Mouse (Mus musculus) small intestine, adult 2 months (tissue): ENCODE data around the gene Gm853. TPM values are rescaled to one million over a fixed set of nuclear protein-coding genes. Genes with fewer than 3 reads are reported as not detected.
A peak's percentile ranks its signal among the peaks of the same experiment; 100 is the strongest.

ENCODE experiments used
- H3K27ac ChIP-seq: fragments of 200-500 bp; 2 replicates; pipeline ENCODE4 v1.5.1; 2012; ENCODE audit warnings: low read depth, low read length, control low read depth, inconsistent platforms; ENCODE audit not compliant: insufficient read depth
- H3K27me3 ChIP-seq: fragments of 200-500 bp; 2 replicates; pipeline ENCODE4 v1.6.1; 2012; ENCODE audit warnings: mild to moderate bottlenecking, moderate library complexity, low read length, inconsistent platforms; ENCODE audit not compliant: control insufficient read depth, insufficient read depth
- H3K36me3 ChIP-seq: fragments of 200-500 bp; 2 replicates; pipeline ENCODE4 v1.6.1; 2012; ENCODE audit warnings: mild to moderate bottlenecking, low read length, control low read depth, inconsistent platforms; ENCODE audit not compliant: control insufficient read depth, insufficient read depth
- H3K4me1 ChIP-seq: fragments of 200-500 bp; 2 replicates; pipeline ENCODE4 v1.6.1; 2012; ENCODE audit warnings: low read length, inconsistent platforms, mixed read lengths; ENCODE audit not compliant: control insufficient read depth, insufficient read depth, insufficient read length
- H3K4me3 ChIP-seq: fragments of 200-500 bp; 2 replicates; pipeline ENCODE4 v1.5.1; 2012; ENCODE audit warnings: low read depth, mild to moderate bottlenecking, control low read depth, inconsistent platforms, low read length, moderate library complexity
- CTCF ChIP-seq: fragments of 200-500 bp; IDR thresholded peaks from 2 replicates; pipeline ENCODE4 v1.5.1; 2012; ENCODE audit warnings: low read depth, mild to moderate bottlenecking, control low read depth, inconsistent platforms, low read length, moderate library complexity, mixed read lengths; ENCODE audit not compliant: insufficient replicate concordance, insufficient read length; ENCODE audit errors: extremely low read depth
- POLR2A ChIP-seq: fragments of 200-500 bp; IDR thresholded peaks from 2 replicates; pipeline ENCODE4 v1.6.1; 2012; ENCODE audit warnings: low read depth, mild to moderate bottlenecking, control low read depth, inconsistent platforms, low read length, moderate library complexity
- WGBS: fragments of 180-500 bp; shearing (Covaris S2); methylation state at CpG from one replicate; pipeline ENCODE4 v1.1.7; 2018; 5-methylcytosine and 5-hydroxymethylcytosine counted together
- polyA plus RNA-seq: library from polyadenylated mRNA; depleted of rRNA; stranded (reverse); fragments of >200 nt; gene quantifications from 2 replicates; pipeline ENCODE4 v1.2.3, GENCODE M21; 2012; rRNA removed

Gm853 gene
- polyA plus RNA-seq, 1 experiment, result not detected

DNA sequence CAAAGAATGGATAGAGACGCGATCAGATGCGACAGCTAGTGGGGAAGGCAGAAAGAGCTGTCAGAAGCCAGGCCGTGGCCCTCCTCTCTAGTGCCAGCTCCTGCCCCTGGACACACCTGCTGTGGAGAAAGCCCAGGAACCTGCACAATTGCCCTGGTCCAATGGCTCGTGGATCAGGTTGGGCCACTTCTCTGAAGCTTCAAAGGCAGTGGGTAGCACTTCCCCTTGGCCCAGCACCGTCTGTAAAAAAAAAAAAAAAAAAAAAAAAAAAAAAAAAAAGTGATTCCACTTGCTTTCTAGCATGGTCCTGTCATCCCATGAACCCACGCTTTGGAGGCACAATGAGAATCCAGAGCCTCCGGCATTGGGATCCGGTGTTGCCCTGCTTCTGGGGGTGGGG is 54.4 kb downstream of the Gm853 start:
- Histone ChIP-seq H3K27ac (0 out of 2 replicates have a peak overlapping the region, but pooled peaks have one; percentile 20), H3K4me1 (peaks cover 33% of the 10 kb centered on the region), H3K27me3 (no peaks in the 10 kb centered on the region), H3K36me3 (peaks cover 14% of the 10 kb centered on the region), H3K4me3 (peak overlapping the region; percentile 15; the same call in 1 of the 2 replicates)
- TF ChIP-seq POLR2A (no peak), CTCF (no peak)
- WGBS, result 34% methylated on average over 9 of the region's 9 CpGs

DNA sequence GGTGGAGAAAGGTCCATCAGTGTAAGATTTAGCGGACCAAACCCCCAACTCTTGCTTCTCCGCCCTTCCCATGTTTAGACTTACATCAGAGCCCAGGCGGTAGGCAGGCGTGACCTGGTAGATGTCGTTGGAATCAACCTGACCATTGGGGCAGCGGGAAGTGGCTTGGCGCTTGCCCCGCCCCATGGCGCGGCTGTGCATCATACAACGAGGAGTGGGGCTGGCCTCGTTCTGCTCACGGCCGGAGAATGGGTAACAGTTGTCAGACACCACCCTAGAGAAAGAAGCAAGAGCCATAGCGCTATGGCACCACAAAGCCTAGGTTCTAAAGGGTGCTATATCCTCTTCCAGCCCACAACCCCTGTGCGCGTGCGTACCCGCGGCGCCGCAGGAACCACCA is 54.9 kb downstream of the Gm853 start:
- H3K27me3 ChIP-seq, result no peaks in the 10 kb centered on the region
- H3K27ac ChIP-seq, result no peak overlapping the region
- peaks cover 14% of the 10 kb centered on the region for H3K36me3 ChIP-seq
- no peak overlapping the region for H3K4me3 ChIP-seq
- 73% methylated on average over 22 of the region's 22 CpGs for WGBS
- TF ChIP-seq POLR2A, result no peak
- H3K4me1 ChIP-seq, result peaks cover 31% of the 10 kb centered on the region

DNA sequence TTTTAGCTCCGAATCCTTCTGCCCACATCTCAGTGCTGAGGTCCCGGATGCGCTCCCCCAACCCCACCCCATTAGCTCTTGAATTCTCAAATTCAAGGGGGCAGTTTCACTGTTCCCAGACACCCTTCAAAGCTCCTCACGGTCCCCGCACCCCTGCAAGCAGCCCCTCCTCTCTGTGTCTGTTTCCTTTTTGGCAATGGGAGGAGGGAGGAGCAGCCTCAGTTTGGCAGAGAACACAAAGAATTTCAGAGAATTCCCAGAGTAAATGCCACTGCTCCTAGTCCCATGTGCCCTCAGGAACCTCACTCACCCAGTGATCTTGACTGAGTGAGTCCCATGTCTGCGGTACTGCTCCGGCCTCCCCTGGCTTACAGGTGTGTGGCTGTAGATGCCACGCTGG is 55.6 kb downstream of the Gm853 start:
- Histone ChIP-seq H3K4me1 (peaks cover 30% of the 10 kb centered on the region), H3K36me3 (peaks cover 14% of the 10 kb centered on the region), H3K4me3 (no peak overlapping the region), H3K27ac (no peak overlapping the region), H3K27me3 (no peaks in the 10 kb centered on the region)
- TF ChIP-seq CTCF (no peak), POLR2A (no peak)
- 83% methylated on average over 8 of the region's 8 CpGs for WGBS

DNA sequence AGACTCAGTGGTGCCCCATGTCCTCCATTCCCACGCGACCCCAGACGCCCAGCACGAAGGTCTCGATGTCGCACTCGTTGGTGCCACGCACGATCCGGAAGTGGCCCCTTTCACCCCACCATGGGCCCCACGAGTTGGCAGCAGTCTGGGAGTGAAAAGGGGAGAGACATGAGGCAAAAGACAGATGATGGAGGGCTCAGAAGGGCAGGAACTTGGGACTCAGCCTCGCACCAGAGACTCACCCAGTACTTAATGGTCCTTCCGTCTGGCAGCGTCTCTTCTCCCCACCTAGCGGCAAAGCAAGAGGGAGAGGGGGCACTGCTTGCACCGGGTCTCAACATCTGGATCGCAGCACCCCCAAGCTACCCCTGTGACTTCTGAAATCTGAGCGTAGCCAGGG is 56.1 kb downstream of the Gm853 start:
- peaks cover 30% of the 10 kb centered on the region for H3K4me1 ChIP-seq

DNA sequence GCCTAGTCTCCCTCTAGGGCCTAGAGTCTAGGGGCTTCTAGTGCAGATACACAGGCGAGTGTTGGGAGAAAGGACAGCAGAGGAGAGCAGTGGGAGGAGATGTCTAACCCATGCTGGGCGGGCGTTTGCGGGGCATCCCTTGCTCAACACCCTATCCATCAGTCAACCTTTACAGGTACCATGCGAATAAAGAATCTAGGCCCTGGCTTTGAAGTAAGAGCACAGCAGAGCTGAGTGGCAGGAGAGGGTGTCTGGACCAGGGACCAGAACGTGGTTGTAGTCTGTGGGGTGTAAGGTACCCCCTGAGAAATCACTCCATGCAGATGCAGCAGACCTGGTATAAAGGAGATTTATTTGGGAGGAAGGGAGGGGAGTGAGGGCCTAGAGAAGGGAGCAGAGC is 58.1 kb downstream of the Gm853 start:
- Histone ChIP-seq H3K27me3 (no peaks in the 10 kb centered on the region), H3K4me1 (peaks cover 18% of the 10 kb centered on the region), H3K4me3 (no peak overlapping the region), H3K36me3 (peaks cover 12% of the 10 kb centered on the region), H3K27ac (no peak overlapping the region)
- TF ChIP-seq CTCF (no peak), POLR2A (no peak)
- WGBS, result 93% methylated on average over 6 of the region's 6 CpGs

More for the DNA sequence above, 56.1 kb downstream of the Gm853 start:
- no peak overlapping the region for H3K4me3 ChIP-seq
- no peak for TF ChIP-seq POLR2A
- TF ChIP-seq CTCF, result no peak
- WGBS, result 95% methylated on average over 18 of the region's 18 CpGs
- peaks cover 12% of the 10 kb centered on the region for H3K36me3 ChIP-seq
- H3K27me3 ChIP-seq, result no peaks in the 10 kb centered on the region
- no peak overlapping the region for H3K27ac ChIP-seq

DNA sequence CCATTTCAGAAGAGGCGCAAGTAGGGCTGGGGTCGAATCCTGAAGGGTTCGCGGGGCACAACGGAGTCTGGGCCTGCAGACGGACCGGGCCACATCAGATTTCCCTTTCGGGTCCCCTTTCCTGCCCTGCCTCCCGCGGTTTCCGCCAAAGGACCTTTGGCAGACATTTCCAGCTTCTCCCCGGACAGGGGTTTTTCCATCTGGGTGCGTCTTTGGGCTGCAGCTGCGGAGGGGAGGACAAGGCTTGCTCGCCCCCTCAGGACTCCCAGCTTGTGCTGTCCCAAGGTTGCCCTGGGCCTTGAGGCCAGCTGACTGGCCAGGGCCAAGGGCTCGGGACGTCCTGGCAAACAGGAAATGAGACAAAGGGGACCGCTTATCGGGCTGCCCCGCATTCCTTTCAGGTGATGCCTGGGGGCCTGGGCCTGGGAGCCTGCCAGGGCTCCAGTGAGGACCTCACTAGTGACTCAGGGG is 58.8 kb downstream of the Gm853 start:
- TF ChIP-seq CTCF (no peak), POLR2A (no peak)
- Histone ChIP-seq H3K4me1 (peaks cover 11% of the 10 kb centered on the region), H3K27ac (no peak overlapping the region), H3K36me3 (peaks cover 12% of the 10 kb centered on the region), H3K4me3 (peak overlapping the region; percentile 31), H3K27me3 (no peaks in the 10 kb centered on the region)
- 52% methylated on average over 20 of the region's 20 CpGs for WGBS

DNA sequence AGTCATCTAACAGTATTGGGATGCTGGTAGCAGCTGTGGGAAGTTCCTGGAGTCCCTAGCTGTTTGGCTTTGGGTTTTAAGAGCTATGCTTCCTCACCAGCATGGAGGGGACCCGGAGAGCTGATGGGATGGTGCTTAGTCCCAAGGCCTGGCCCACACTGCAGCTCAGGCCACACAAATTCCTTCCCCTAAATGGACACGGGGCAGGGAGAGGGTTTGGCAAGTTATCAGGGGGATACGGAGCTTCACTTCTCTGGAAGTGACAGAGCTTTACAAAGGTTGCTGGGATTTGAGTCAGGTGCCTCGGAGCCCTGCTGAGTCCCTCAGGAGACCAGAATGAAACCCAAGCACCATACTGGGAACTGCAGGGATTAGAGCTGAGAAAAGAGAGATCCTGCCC is 60.9 kb downstream of the Gm853 start:
- no peak for TF ChIP-seq CTCF
- no peak for TF ChIP-seq POLR2A
- H3K4me3 ChIP-seq, result no peak overlapping the region
- 63% methylated on average over 4 of the region's 4 CpGs for WGBS
- peak overlapping the region; percentile 38; the same call in 1 of the 2 replicates for H3K27ac ChIP-seq
- peaks cover 2% of the 10 kb centered on the region for H3K4me1 ChIP-seq
- H3K27me3 ChIP-seq, result no peaks in the 10 kb centered on the region
- peaks cover 10% of the 10 kb centered on the region for H3K36me3 ChIP-seq

Other genes with a start within 250 kb of the Gm853 start
- 1.7 and 2.3 TPM in 2 replicates for gene Adgrb2, start 237.5 kb downstream of the Gm853 start, polyA plus RNA-seq
- gene Col16a1, start 174.6 kb downstream of the Gm853 start, polyA plus RNA-seq, result 6.9 and 8.2 TPM in 2 replicates
- gene Pef1, start 119.8 kb downstream of the Gm853 start, polyA plus RNA-seq, result 71.6 and 171 TPM in 2 replicates
- gene Hcrtr1, start 83.0 kb downstream of the Gm853 start, polyA plus RNA-seq, result 3.3 and 3.8 TPM in 2 replicates
- gene Tinagl1, start 47.3 kb downstream of the Gm853 start, polyA plus RNA-seq, result 106 and 109 TPM in 2 replicates
- gene Serinc2, start 56.8 kb upstream of the Gm853 start, polyA plus RNA-seq, result 271 and 356 TPM in 2 replicates
- 0.71 and 0.72 TPM in 2 replicates for gene Fabp3, start 86.2 kb upstream of the Gm853 start, polyA plus RNA-seq
- 0.27 TPM in 1 of 2 replicates, not detected in the other for gene Gm10570, start 86.3 kb upstream of the Gm853 start, polyA plus RNA-seq
- 7.9 and 17.1 TPM in 2 replicates for gene Zcchc17, start 137.5 kb upstream of the Gm853 start, polyA plus RNA-seq
- gene Snrnp40, start 137.7 kb upstream of the Gm853 start, polyA plus RNA-seq, result 15.3 and 21.1 TPM in 2 replicates